Mouse (Mus musculus): Measurements from ENCODE around the gene Iqcf5.

Gene Iqcf5

GRCm38 (mm10) chr9:106514273-106514672, at the start of gene Iqcf5:
Gene Iqcf5 (plus strand): TSS chr9:106514573.
- no peak for DNase-seq (ENCODE audit: low read depth, low spot score)

GRCm38 (mm10) chr9:106464751-106465541, 49.4 kb upstream of the Iqcf5 start:
- DNase-seq (ENCODE audit: low read depth, low spot score) = peak; percentile 95

GRCm38 (mm10) chr9:106465571-106466200, 48.7 kb upstream of the Iqcf5 start, which contains the start of gene Gpr62:
Gene Gpr62 (minus strand): TSS chr9:106465938.
- DNase-seq (ENCODE audit: low read depth, low spot score) = peak; percentile 96

GRCm38 (mm10) chr9:106466721-106467120, 47.7 kb upstream of the Iqcf5 start:
- DNase-seq (ENCODE audit: low read depth, low spot score) = no peak

GRCm38 (mm10) chr9:106467746-106468145, 46.6 kb upstream of the Iqcf5 start:
- DNase-seq (ENCODE audit: low read depth, low spot score) = no peak

- no peak for DNase-seq (ENCODE audit: low read depth, low spot score)
Measured at GRCm38 (mm10) chr9:106469317-106469716, 45.1 kb upstream of the Iqcf5 start.

- no peak for DNase-seq (ENCODE audit: low read depth, low spot score)
Measured at GRCm38 (mm10) chr9:106469776-106470175, 44.6 kb upstream of the Iqcf5 start.

GRCm38 (mm10) chr9:106470991-106471750, 43.2 kb upstream of the Iqcf5 start:
- DNase-seq (ENCODE audit: low read depth, low spot score) = no peak

- peak; percentile 60 for DNase-seq (ENCODE audit: low read depth, low spot score)
Measured at GRCm38 (mm10) chr9:106471892-106472291, 42.5 kb upstream of the Iqcf5 start.

- DNase-seq (ENCODE audit: low read depth, low spot score) = no peak
Measured at GRCm38 (mm10) chr9:106472321-106472720, 42.1 kb upstream of the Iqcf5 start.

- DNase-seq (ENCODE audit: low read depth, low spot score) = no peak
Measured at GRCm38 (mm10) chr9:106473081-106473752, 41.2 kb upstream of the Iqcf5 start.

GRCm38 (mm10) chr9:106473753-106474105, 40.6 kb upstream of the Iqcf5 start:
- DNase-seq (ENCODE audit: low read depth, low spot score) = no peak

- DNase-seq (ENCODE audit: low read depth, low spot score) = peak; percentile 89
Measured at GRCm38 (mm10) chr9:106474456-106474855, 39.9 kb upstream of the Iqcf5 start.

- DNase-seq (ENCODE audit: low read depth, low spot score) = no peak
Measured at GRCm38 (mm10) chr9:106475046-106475445, 39.3 kb upstream of the Iqcf5 start.

- DNase-seq (ENCODE audit: low read depth, low spot score) = no peak
Measured at GRCm38 (mm10) chr9:106475663-106476001, 38.7 kb upstream of the Iqcf5 start, which contains the start of gene Rrp9. Gene Rrp9 (plus strand): TSS chr9:106475963.

- DNase-seq (ENCODE audit: low read depth, low spot score) = peak; percentile 77
Measured at GRCm38 (mm10) chr9:106476002-106476923, 38.1 kb upstream of the Iqcf5 start.

- peak; percentile 100 for DNase-seq (ENCODE audit: low read depth, low spot score)
Measured at GRCm38 (mm10) chr9:106476924-106477484, 37.4 kb upstream of the Iqcf5 start, which contains the start of gene Parp3. Gene Parp3 (minus strand): TSS chr9:106476949.

GRCm38 (mm10) chr9:106477649-106478048, 36.7 kb upstream of the Iqcf5 start:
- DNase-seq (ENCODE audit: low read depth, low spot score) = no peak

GRCm38 (mm10) chr9:106478101-106478500, 36.3 kb upstream of the Iqcf5 start:
- DNase-seq (ENCODE audit: low read depth, low spot score) = no peak

- DNase-seq (ENCODE audit: low read depth, low spot score) = no peak
Measured at GRCm38 (mm10) chr9:106480541-106480940, 33.8 kb upstream of the Iqcf5 start.
